Mouse (Mus musculus): Measurements from ENCODE around the gene Rad51b. TPM values are rescaled to one million over a fixed set of nuclear protein-coding genes. Genes with fewer than 3 reads are reported as not detected.
"Not testable (repeated sequence)": the region's sequence is repeated elsewhere in the genome, so short reads cannot be mapped to it uniquely, and the experiment has no call there.

The Rad51b gene
- total and polyA plus RNA-seq, 3 experiments, result 0.47 to 0.50 (median 0.49) TPM

DNA sequence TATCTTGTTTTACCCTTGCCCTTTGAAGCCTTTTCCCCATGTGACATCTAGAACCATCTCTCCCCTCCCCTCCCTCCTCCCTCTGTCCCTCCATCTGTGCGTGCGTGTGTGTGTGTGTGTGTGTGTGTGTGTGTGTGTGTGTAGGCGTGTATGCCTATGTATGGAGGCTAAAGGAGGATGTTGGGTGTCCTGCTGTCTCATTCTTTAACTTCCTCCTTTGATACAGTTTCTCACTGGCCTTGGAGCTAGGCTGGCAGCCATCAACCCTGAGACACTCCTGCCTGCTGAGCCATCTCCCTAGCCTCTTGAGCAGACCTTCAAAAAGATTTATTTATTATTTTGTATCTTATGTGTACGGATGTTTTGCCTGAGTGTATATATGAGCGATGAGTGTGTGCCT lies 23.8 kb downstream of the Rad51b start:
- no peak for TF ChIP-seq POLR2A (IDR thresholded peaks at IDR 0.05; ENCODE audit: insufficient read depth, low read depth, low read length)
- TF ChIP-seq CTCF (IDR thresholded peaks at IDR 0.05), result no peak
- no peak for TF ChIP-seq EP300 (IDR thresholded peaks at IDR 0.05; ENCODE audit: insufficient read depth, low read depth, low read length)
- H3K9ac ChIP-seq (ENCODE audit: low read depth, low read length), result no peak overlapping the region
- no peaks in the 10 kb centered on the region; the same call in 1 of the 2 replicates for H3K79me2 ChIP-seq (replicated peaks; ENCODE audit: control insufficient read depth, insufficient read depth, low read length)
- H3K4me1 ChIP-seq (ENCODE audit: control insufficient read depth, insufficient read depth, low read length), result no peaks in the 10 kb centered on the region
- DNase-seq, result no peak
- intact Hi-C loops (cut with DNase I), result no loop called here
- H3K36me3 ChIP-seq (ENCODE audit: control insufficient read depth, insufficient read depth, low read length), result no peaks in the 10 kb centered on the region
- no peak overlapping the region for H3K27ac ChIP-seq
- no peaks in the 10 kb centered on the region for H3K27me3 ChIP-seq (ENCODE audit: control insufficient read depth, insufficient read depth, low read length)
- no peak overlapping the region for H3K4me3 ChIP-seq
- WGBS, result 67% methylated on average over 5 of the region's 5 CpGs

GRCm38 (mm10) chr12:79322539-79322938 lies 25.5 kb downstream of the Rad51b start:
- H3K4me1 ChIP-seq (ENCODE audit: control insufficient read depth, insufficient read depth, low read length); intact Hi-C loops (cut with DNase I); H3K79me2 ChIP-seq (replicated peaks; ENCODE audit: control insufficient read depth, insufficient read depth, low read length); H3K4me3 ChIP-seq; DNase-seq; H3K36me3 ChIP-seq (ENCODE audit: control insufficient read depth, insufficient read depth, low read length); H3K9ac ChIP-seq (ENCODE audit: low read depth, low read length); H3K27me3 ChIP-seq (ENCODE audit: control insufficient read depth, insufficient read depth, low read length); H3K27ac ChIP-seq: not testable (repeated sequence)
- peak; percentile 77 for TF ChIP-seq CTCF (IDR thresholded peaks at IDR 0.05)
- WGBS, result 51% methylated on average over 2 of the region's 2 CpGs

DNA sequence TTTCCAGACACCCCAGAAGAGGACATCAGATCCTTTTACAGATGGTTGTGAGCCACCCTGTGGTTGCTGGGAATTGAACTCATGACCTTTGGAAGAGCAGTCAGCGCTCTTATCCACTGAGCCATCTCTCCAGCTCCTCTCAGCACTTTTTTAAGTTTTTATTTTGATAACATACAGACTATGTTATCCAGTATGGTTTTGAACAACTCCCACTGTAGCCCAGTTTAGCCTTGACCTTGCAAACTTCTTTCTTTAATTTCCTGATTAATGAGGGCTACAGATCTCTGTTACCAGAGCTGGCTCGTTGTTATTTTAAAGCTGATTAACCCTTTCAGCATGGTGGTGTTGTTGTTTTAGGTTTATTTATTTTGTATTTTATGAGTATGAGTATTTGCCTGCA lies 29.2 kb downstream of the Rad51b start:
- Histone ChIP-seq H3K27me3 (ENCODE audit: control insufficient read depth, insufficient read depth, low read length) (no peaks in the 10 kb centered on the region), H3K4me1 (ENCODE audit: control insufficient read depth, insufficient read depth, low read length) (no peaks in the 10 kb centered on the region), H3K4me3 (no peak overlapping the region), H3K79me2 (replicated peaks; ENCODE audit: control insufficient read depth, insufficient read depth, low read length) (no peaks in the 10 kb centered on the region; the same call in 1 of the 2 replicates), H3K9ac (ENCODE audit: low read depth, low read length) (no peak overlapping the region), H3K36me3 (ENCODE audit: control insufficient read depth, insufficient read depth, low read length) (no peaks in the 10 kb centered on the region), H3K27ac (no peak overlapping the region)
- DNase-seq, result no peak
- WGBS, result 46% methylated on average over 2 of the region's 2 CpGs
- intact Hi-C loops (cut with DNase I), result no loop called here
- TF ChIP-seq POLR2A (IDR thresholded peaks at IDR 0.05; ENCODE audit: insufficient read depth, low read depth, low read length) (no peak), EP300 (IDR thresholded peaks at IDR 0.05; ENCODE audit: insufficient read depth, low read depth, low read length) (no peak), CTCF (IDR thresholded peaks at IDR 0.05) (no peak)

GRCm38 (mm10) chr12:79326745-79327144 lies 29.7 kb downstream of the Rad51b start:
- WGBS, result 85% methylated on average over 2 of the region's 2 CpGs
- Histone ChIP-seq H3K36me3 (ENCODE audit: control insufficient read depth, insufficient read depth, low read length) (no peaks in the 10 kb centered on the region), H3K4me3 (no peak overlapping the region), H3K79me2 (replicated peaks; ENCODE audit: control insufficient read depth, insufficient read depth, low read length) (no peaks in the 10 kb centered on the region; the same call in 1 of the 2 replicates), H3K9ac (ENCODE audit: low read depth, low read length) (no peak overlapping the region), H3K4me1 (ENCODE audit: control insufficient read depth, insufficient read depth, low read length) (no peaks in the 10 kb centered on the region), H3K27ac (no peak overlapping the region), H3K27me3 (ENCODE audit: control insufficient read depth, insufficient read depth, low read length) (no peaks in the 10 kb centered on the region)
- TF ChIP-seq CTCF (IDR thresholded peaks at IDR 0.05), result no peak
- no peak for TF ChIP-seq POLR2A (IDR thresholded peaks at IDR 0.05; ENCODE audit: insufficient read depth, low read depth, low read length)
- no peak for TF ChIP-seq EP300 (IDR thresholded peaks at IDR 0.05; ENCODE audit: insufficient read depth, low read depth, low read length)
- DNase-seq, result no peak
- intact Hi-C loops (cut with DNase I), result no loop called here

DNA sequence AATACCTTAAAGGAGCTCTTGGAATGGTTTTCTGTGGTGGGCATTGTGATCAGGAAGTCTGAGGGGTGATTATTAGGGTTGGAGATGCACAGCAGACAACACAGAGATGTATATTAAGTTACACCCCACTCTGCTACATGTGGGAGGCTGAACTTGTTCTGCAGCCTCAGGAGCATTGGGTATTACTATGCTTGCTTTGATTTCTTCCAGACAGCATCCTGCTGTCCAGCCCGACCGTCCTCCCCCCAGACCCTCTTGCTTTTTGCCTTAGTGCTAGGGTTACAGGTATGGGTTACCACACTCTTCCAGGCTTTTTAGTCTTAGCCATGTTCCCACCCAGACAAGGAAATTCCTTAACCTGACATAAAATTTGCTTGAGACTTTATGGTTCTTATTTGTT lies 30.8 kb downstream of the Rad51b start:
- no peak overlapping the region for H3K9ac ChIP-seq (ENCODE audit: low read depth, low read length)
- WGBS, result 88% methylated on average over 2 of the region's 2 CpGs
- TF ChIP-seq EP300 (IDR thresholded peaks at IDR 0.05; ENCODE audit: insufficient read depth, low read depth, low read length), result no peak
- TF ChIP-seq CTCF (IDR thresholded peaks at IDR 0.05), result no peak
- no peak for TF ChIP-seq POLR2A (IDR thresholded peaks at IDR 0.05; ENCODE audit: insufficient read depth, low read depth, low read length)

DNA sequence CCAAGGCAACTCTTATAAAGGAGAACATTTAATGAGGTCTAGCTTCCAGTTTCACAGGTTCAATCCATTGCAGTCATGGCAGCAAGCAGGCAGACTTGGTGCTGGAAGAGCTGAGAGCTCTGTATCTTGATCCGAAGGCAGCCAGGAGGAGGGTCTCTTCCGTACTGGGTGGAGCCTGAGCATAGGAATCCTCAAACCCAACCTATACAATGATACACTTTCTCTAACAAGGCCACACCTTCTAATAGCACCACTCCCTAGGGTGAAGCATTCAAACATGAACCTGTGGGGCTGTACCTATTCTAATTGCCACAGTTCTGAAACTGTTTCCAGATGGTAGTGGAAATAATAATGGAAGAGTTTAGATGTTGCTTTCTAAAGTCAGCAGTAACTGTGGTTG lies 33.5 kb downstream of the Rad51b start:
- intact Hi-C loops (cut with DNase I), result no loop called here
- Histone ChIP-seq H3K27me3 (ENCODE audit: control insufficient read depth, insufficient read depth, low read length) (no peaks in the 10 kb centered on the region), H3K4me1 (ENCODE audit: control insufficient read depth, insufficient read depth, low read length) (no peaks in the 10 kb centered on the region), H3K27ac (no peak overlapping the region), H3K36me3 (ENCODE audit: control insufficient read depth, insufficient read depth, low read length) (no peaks in the 10 kb centered on the region), H3K9ac (ENCODE audit: low read depth, low read length) (no peak overlapping the region), H3K4me3 (no peak overlapping the region), H3K79me2 (replicated peaks; ENCODE audit: control insufficient read depth, insufficient read depth, low read length) (no peaks in the 10 kb centered on the region)
- 85% methylated on average over 2 of the region's 2 CpGs for WGBS
- no peak for DNase-seq
- no peak for TF ChIP-seq CTCF (IDR thresholded peaks at IDR 0.05)
- no peak for TF ChIP-seq EP300 (IDR thresholded peaks at IDR 0.05; ENCODE audit: insufficient read depth, low read depth, low read length)
- TF ChIP-seq POLR2A (IDR thresholded peaks at IDR 0.05; ENCODE audit: insufficient read depth, low read depth, low read length), result no peak

More for the DNA sequence above, 30.8 kb downstream of the Rad51b start:
- Histone ChIP-seq H3K4me3 (no peak overlapping the region), H3K27ac (no peak overlapping the region), H3K36me3 (ENCODE audit: control insufficient read depth, insufficient read depth, low read length) (no peaks in the 10 kb centered on the region), H3K4me1 (ENCODE audit: control insufficient read depth, insufficient read depth, low read length) (no peaks in the 10 kb centered on the region), H3K79me2 (replicated peaks; ENCODE audit: control insufficient read depth, insufficient read depth, low read length) (no peaks in the 10 kb centered on the region; the same call in 1 of the 2 replicates), H3K27me3 (ENCODE audit: control insufficient read depth, insufficient read depth, low read length) (no peaks in the 10 kb centered on the region)
- intact Hi-C loops (cut with DNase I), result no loop called here
- DNase-seq, result no peak

Measured in heart, adult 2 months (tissue).